Mouse (Mus musculus): ENCODE data around the gene Apol7a. TPM values are rescaled to one million over a fixed set of nuclear protein-coding genes. Genes with fewer than 3 reads are reported as not detected.
"Not testable (repeated sequence)": the region's sequence is repeated elsewhere in the genome, so short reads cannot be mapped to it uniquely, and the experiment has no call there.

Gene Apol7a
- not detected in 2 replicates for polyA plus RNA-seq (2016; fragmentation: Nextera tagmentation; extraction: Ambion mirVana)

- ATAC-seq (ENCODE audit: low FRiP score); H3K36me3 ChIP-seq (replicated peaks); H3K27me3 ChIP-seq; H3K9me3 ChIP-seq; H3K9ac ChIP-seq; H3K27ac ChIP-seq; H3K4me3 ChIP-seq (replicated peaks); H3K4me1 ChIP-seq; H3K4me2 ChIP-seq: not testable (repeated sequence)
- 61% methylated on average over 9 of the region's 9 CpGs for WGBS
Measured at GRCm38 (mm10) chr15:77399027-77399426, at the start of gene Apol7a. TSS of gene Apol7a (minus strand) at chr15:77399110.

GRCm38 (mm10) chr15:77447392-77447791 is 48.5 kb upstream of the Apol7a start, which contains the start of gene Apol7b:
TSS of gene Apol7b (minus strand) at chr15:77447492.
- H3K4me3 ChIP-seq (replicated peaks); H3K27me3 ChIP-seq; H3K4me2 ChIP-seq; H3K9me3 ChIP-seq; H3K27ac ChIP-seq; H3K4me1 ChIP-seq; ATAC-seq (ENCODE audit: low FRiP score); H3K36me3 ChIP-seq (replicated peaks); H3K9ac ChIP-seq: not testable (repeated sequence)
- 83% methylated on average over 2 of the region's 2 CpGs for WGBS

- ATAC-seq (ENCODE audit: low FRiP score); H3K36me3 ChIP-seq (replicated peaks); H3K9me3 ChIP-seq; H3K4me1 ChIP-seq; H3K27ac ChIP-seq; H3K4me3 ChIP-seq (replicated peaks); H3K4me2 ChIP-seq; H3K9ac ChIP-seq; H3K27me3 ChIP-seq: not testable (repeated sequence)
- 78% methylated on average over 1 of the region's 1 CpGs for WGBS
Measured at GRCm38 (mm10) chr15:77445668-77446067, 46.8 kb upstream of the Apol7a start.

GRCm38 (mm10) chr15:77444746-77445145 is 45.8 kb upstream of the Apol7a start:
- 84% methylated on average over 8 of the region's 8 CpGs for WGBS
- not testable (repeated sequence) for H3K4me3 ChIP-seq (replicated peaks); H3K27me3 ChIP-seq; H3K9ac ChIP-seq; H3K4me2 ChIP-seq; H3K4me1 ChIP-seq; H3K27ac ChIP-seq; H3K9me3 ChIP-seq; H3K36me3 ChIP-seq (replicated peaks); ATAC-seq (ENCODE audit: low FRiP score)

GRCm38 (mm10) chr15:77428690-77429448 is 30.0 kb upstream of the Apol7a start:
- H3K4me2 ChIP-seq; H3K4me3 ChIP-seq (replicated peaks); H3K9ac ChIP-seq; H3K27ac ChIP-seq; H3K4me1 ChIP-seq; H3K9me3 ChIP-seq; H3K27me3 ChIP-seq; ATAC-seq (ENCODE audit: low FRiP score); H3K36me3 ChIP-seq (replicated peaks): not testable (repeated sequence)
- whole genome bisulfite sequencing, result 73% methylated on average over 9 of the region's 10 CpGs

GRCm38 (mm10) chr15:77422925-77423324 is 24.0 kb upstream of the Apol7a start:
- not testable (repeated sequence) for H3K36me3 ChIP-seq (replicated peaks); ATAC-seq (ENCODE audit: low FRiP score); H3K27me3 ChIP-seq; H3K4me2 ChIP-seq; H3K4me3 ChIP-seq (replicated peaks); H3K9ac ChIP-seq; H3K9me3 ChIP-seq; H3K27ac ChIP-seq; H3K4me1 ChIP-seq
- 86% methylated on average over 3 of the region's 7 CpGs for WGBS

GRCm38 (mm10) chr15:77419657-77420056 is 20.7 kb upstream of the Apol7a start:
- WGBS, result no CpG with 5 or more reads among the region's 3 CpGs
- H3K36me3 ChIP-seq (replicated peaks); ATAC-seq (ENCODE audit: low FRiP score); H3K9ac ChIP-seq; H3K27me3 ChIP-seq; H3K9me3 ChIP-seq; H3K27ac ChIP-seq; H3K4me3 ChIP-seq (replicated peaks); H3K4me2 ChIP-seq; H3K4me1 ChIP-seq: not testable (repeated sequence)

- not testable (repeated sequence) for H3K27ac ChIP-seq; H3K4me1 ChIP-seq; H3K36me3 ChIP-seq (replicated peaks); H3K9me3 ChIP-seq; H3K4me3 ChIP-seq (replicated peaks); H3K27me3 ChIP-seq; H3K9ac ChIP-seq; ATAC-seq (ENCODE audit: low FRiP score); H3K4me2 ChIP-seq
- WGBS, result 12% methylated on average over 5 of the region's 10 CpGs
Measured at GRCm38 (mm10) chr15:77416655-77417333, 17.9 kb upstream of the Apol7a start.

- not testable (repeated sequence) for H3K4me3 ChIP-seq (replicated peaks); H3K36me3 ChIP-seq (replicated peaks); H3K27me3 ChIP-seq; H3K4me1 ChIP-seq; H3K27ac ChIP-seq; H3K4me2 ChIP-seq; H3K9me3 ChIP-seq; ATAC-seq (ENCODE audit: low FRiP score); H3K9ac ChIP-seq
- WGBS, result 78% methylated on average over 2 of the region's 2 CpGs
Measured at GRCm38 (mm10) chr15:77415653-77416052, 16.7 kb upstream of the Apol7a start.

- not testable (repeated sequence) for ATAC-seq (ENCODE audit: low FRiP score); H3K9ac ChIP-seq; H3K36me3 ChIP-seq (replicated peaks); H3K9me3 ChIP-seq; H3K27ac ChIP-seq; H3K4me1 ChIP-seq; H3K27me3 ChIP-seq; H3K4me2 ChIP-seq; H3K4me3 ChIP-seq (replicated peaks)
- 36% methylated on average over 4 of the region's 4 CpGs for WGBS
Measured at GRCm38 (mm10) chr15:77412695-77413094, 13.8 kb upstream of the Apol7a start.

- not testable (repeated sequence) for H3K4me1 ChIP-seq; H3K27me3 ChIP-seq; H3K9me3 ChIP-seq; H3K4me3 ChIP-seq (replicated peaks); H3K27ac ChIP-seq; H3K36me3 ChIP-seq (replicated peaks); H3K4me2 ChIP-seq; ATAC-seq (ENCODE audit: low FRiP score); H3K9ac ChIP-seq
- WGBS, result 90% methylated on average over 1 of the region's 4 CpGs
Measured at GRCm38 (mm10) chr15:77411035-77411434, 12.1 kb upstream of the Apol7a start, which contains the start of gene Apol9a. TSS of gene Apol9a (minus strand) at chr15:77411135.

GRCm38 (mm10) chr15:77406370-77406769 is 7.5 kb upstream of the Apol7a start:
- H3K27ac ChIP-seq; H3K4me1 ChIP-seq; H3K4me3 ChIP-seq (replicated peaks); H3K9me3 ChIP-seq; ATAC-seq (ENCODE audit: low FRiP score); H3K4me2 ChIP-seq; H3K9ac ChIP-seq; H3K36me3 ChIP-seq (replicated peaks); H3K27me3 ChIP-seq: not testable (repeated sequence)
- 86% methylated on average over 10 of the region's 10 CpGs for WGBS
